Mouse (Mus musculus) small intestine, adult 2 months (tissue): ENCODE data around the gene Gm45837. TPM values are rescaled to one million over a fixed set of nuclear protein-coding genes. Genes with fewer than 3 reads are reported as not detected.

ENCODE experiments used
- H3K27ac ChIP-seq: fragments of 200-500 bp; 2 replicates; pipeline ENCODE4 v1.5.1; 2012; ENCODE audit warnings: low read depth, low read length, control low read depth, inconsistent platforms; ENCODE audit not compliant: insufficient read depth
- H3K27me3 ChIP-seq: fragments of 200-500 bp; 2 replicates; pipeline ENCODE4 v1.6.1; 2012; ENCODE audit warnings: mild to moderate bottlenecking, moderate library complexity, low read length, inconsistent platforms; ENCODE audit not compliant: control insufficient read depth, insufficient read depth
- H3K36me3 ChIP-seq: fragments of 200-500 bp; 2 replicates; pipeline ENCODE4 v1.6.1; 2012; ENCODE audit warnings: mild to moderate bottlenecking, low read length, control low read depth, inconsistent platforms; ENCODE audit not compliant: control insufficient read depth, insufficient read depth
- H3K4me1 ChIP-seq: fragments of 200-500 bp; 2 replicates; pipeline ENCODE4 v1.6.1; 2012; ENCODE audit warnings: low read length, inconsistent platforms, mixed read lengths; ENCODE audit not compliant: control insufficient read depth, insufficient read depth, insufficient read length
- H3K4me3 ChIP-seq: fragments of 200-500 bp; 2 replicates; pipeline ENCODE4 v1.5.1; 2012; ENCODE audit warnings: low read depth, mild to moderate bottlenecking, control low read depth, inconsistent platforms, low read length, moderate library complexity
- CTCF ChIP-seq: fragments of 200-500 bp; IDR thresholded peaks from 2 replicates; pipeline ENCODE4 v1.5.1; 2012; ENCODE audit warnings: low read depth, mild to moderate bottlenecking, control low read depth, inconsistent platforms, low read length, moderate library complexity, mixed read lengths; ENCODE audit not compliant: insufficient replicate concordance, insufficient read length; ENCODE audit errors: extremely low read depth
- POLR2A ChIP-seq: fragments of 200-500 bp; IDR thresholded peaks from 2 replicates; pipeline ENCODE4 v1.6.1; 2012; ENCODE audit warnings: low read depth, mild to moderate bottlenecking, control low read depth, inconsistent platforms, low read length, moderate library complexity
- WGBS: fragments of 180-500 bp; shearing (Covaris S2); methylation state at CpG from one replicate; pipeline ENCODE4 v1.1.7; 2018; 5-methylcytosine and 5-hydroxymethylcytosine counted together
- polyA plus RNA-seq: library from polyadenylated mRNA; depleted of rRNA; stranded (reverse); fragments of >200 nt; gene quantifications from 2 replicates; pipeline ENCODE4 v1.2.3, GENCODE M21; 2012

Gm45837 gene
- polyA plus RNA-seq, 1 experiment, result 0.51 TPM

DNA sequence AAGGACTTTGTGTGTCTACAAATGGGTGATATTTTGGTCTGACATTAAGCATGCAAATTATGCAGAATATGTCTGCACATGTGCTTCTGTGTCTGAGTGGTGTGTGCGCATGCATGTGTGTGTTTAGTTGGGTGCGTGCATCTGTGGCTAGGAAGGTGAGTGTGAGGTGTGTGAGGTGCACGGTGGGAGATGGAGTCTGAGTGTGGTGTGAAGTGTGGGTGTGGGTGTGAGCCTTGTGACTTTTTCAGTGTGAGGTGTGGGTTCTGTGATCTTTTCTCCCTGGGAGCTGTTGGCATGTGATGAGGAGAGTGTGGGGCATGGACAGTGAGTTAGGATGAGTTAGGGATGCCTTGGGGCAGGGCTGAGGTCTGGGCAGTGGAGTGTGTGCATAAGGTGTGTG, 42.6 kb downstream of the Gm45837 start:
- WGBS, result 75% methylated on average over 3 of the region's 3 CpGs
- Histone ChIP-seq H3K27ac (no peak overlapping the region; the same call in 1 of the 2 replicates), H3K4me3 (peak overlapping the region; percentile 13), H3K27me3 (peaks cover 13% of the 10 kb centered on the region), H3K4me1 (peaks cover 3% of the 10 kb centered on the region; the same call in 1 of the 2 replicates), H3K36me3 (no peaks in the 10 kb centered on the region)
- TF ChIP-seq POLR2A (no peak), CTCF (no peak)

- Histone ChIP-seq H3K4me1 (peaks cover 3% of the 10 kb centered on the region; the same call in 1 of the 2 replicates), H3K27me3 (peaks cover 13% of the 10 kb centered on the region), H3K27ac (no peak overlapping the region; the same call in 1 of the 2 replicates), H3K36me3 (no peaks in the 10 kb centered on the region), H3K4me3 (no peak overlapping the region)
- WGBS, result 26% methylated on average over 8 of the region's 8 CpGs
- TF ChIP-seq CTCF (no peak), POLR2A (no peak)
Observed at GRCm38 (mm10) chr7:101453725-101454124, 43.0 kb downstream of the Gm45837 start.

DNA sequence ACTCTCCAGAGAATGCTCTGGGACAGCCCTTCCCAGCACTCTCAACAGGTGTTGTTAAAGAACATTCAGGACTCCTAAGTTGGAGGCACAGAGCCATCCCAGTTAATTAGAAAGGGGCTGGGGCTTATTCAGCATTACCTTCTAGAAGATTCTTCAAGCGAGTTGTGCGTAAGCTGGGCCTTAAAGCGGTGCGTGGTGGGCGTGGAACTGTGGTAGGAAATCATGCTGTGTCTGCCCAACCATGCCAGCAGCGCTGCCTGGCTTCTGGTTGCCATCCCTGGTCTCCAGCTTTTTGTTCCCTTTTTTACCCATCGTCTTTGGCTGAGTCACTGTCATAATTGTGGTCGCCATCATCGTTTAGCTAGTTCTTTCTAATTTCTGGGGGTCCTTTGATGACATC, 43.8 kb downstream of the Gm45837 start:
- WGBS, result 71% methylated on average over 9 of the region's 9 CpGs
- no peak overlapping the region for H3K4me3 ChIP-seq

GRCm38 (mm10) chr7:101455141-101455540, 44.5 kb downstream of the Gm45837 start:
- TF ChIP-seq CTCF (no peak), POLR2A (no peak)
- 66% methylated on average over 6 of the region's 6 CpGs for WGBS
- Histone ChIP-seq H3K4me3 (no peak overlapping the region), H3K4me1 (peaks cover 3% of the 10 kb centered on the region; the same call in 1 of the 2 replicates), H3K36me3 (no peaks in the 10 kb centered on the region), H3K27me3 (peaks cover 13% of the 10 kb centered on the region), H3K27ac (no peak overlapping the region)

More for the DNA sequence above, 43.8 kb downstream of the Gm45837 start:
- TF ChIP-seq POLR2A, result no peak
- TF ChIP-seq CTCF, result no peak
- H3K27me3 ChIP-seq, result peaks cover 13% of the 10 kb centered on the region
- H3K27ac ChIP-seq, result no peak overlapping the region
- H3K4me1 ChIP-seq, result peaks cover 3% of the 10 kb centered on the region; the same call in 1 of the 2 replicates
- no peaks in the 10 kb centered on the region for H3K36me3 ChIP-seq

GRCm38 (mm10) chr7:101456318-101456717, 45.6 kb downstream of the Gm45837 start:
- H3K27ac ChIP-seq, result 0 out of 2 replicates have a peak overlapping the region, but pooled peaks have one; percentile 27
- no peaks in the 10 kb centered on the region for H3K36me3 ChIP-seq
- peaks cover 3% of the 10 kb centered on the region for H3K4me1 ChIP-seq
- 76% methylated on average over 4 of the region's 4 CpGs for WGBS
- no peak overlapping the region for H3K4me3 ChIP-seq
- TF ChIP-seq CTCF (no peak), POLR2A (no peak)
- H3K27me3 ChIP-seq, result peaks cover 6% of the 10 kb centered on the region

GRCm38 (mm10) chr7:101456789-101457188, 46.1 kb downstream of the Gm45837 start:
- Histone ChIP-seq H3K36me3 (no peaks in the 10 kb centered on the region), H3K27me3 (peaks cover 1% of the 10 kb centered on the region; the same call in 1 of the 2 replicates), H3K4me3 (no peak overlapping the region), H3K27ac (no peak overlapping the region), H3K4me1 (peaks cover 3% of the 10 kb centered on the region)
- WGBS, result 50% methylated on average over 5 of the region's 5 CpGs
- TF ChIP-seq CTCF, result no peak
- TF ChIP-seq POLR2A, result no peak

GRCm38 (mm10) chr7:101457283-101457682, 46.6 kb downstream of the Gm45837 start:
- Histone ChIP-seq H3K27me3 (no peaks in the 10 kb centered on the region; the same call in 1 of the 2 replicates), H3K36me3 (no peaks in the 10 kb centered on the region), H3K27ac (no peak overlapping the region), H3K4me3 (no peak overlapping the region), H3K4me1 (peaks cover 3% of the 10 kb centered on the region)
- TF ChIP-seq POLR2A (no peak), CTCF (no peak)
- WGBS, result 76% methylated on average over 5 of the region's 5 CpGs
